Mouse (Mus musculus) stomach, embryonic 15.5 days (tissue): ENCODE measurements around the gene Usf1. TPM values are rescaled to one million over a fixed set of nuclear protein-coding genes. Genes with fewer than 3 reads are reported as not detected.

ENCODE experiments used
- ATAC-seq: fragments of 200-750 bp; cut with Nextera tagmentation; 2 replicates; pipeline ENCODE4 v1.8.0; 2017; ENCODE audit warnings: low read depth, moderate number of reproducible peaks, moderate TSS enrichment; ENCODE audit not compliant: insufficient read depth, low FRiP score
- H3K27ac ChIP-seq: fragments of 300-500 bp; sonication (generic); 2 replicates; pipeline ENCODE4 v1.5.1; 2015; ENCODE audit warnings: mild to moderate bottlenecking, inconsistent platforms
- H3K27me3 ChIP-seq: fragments of 300-500 bp; sonication (generic); replicated peaks from 2 replicates; pipeline ENCODE4 v1.6.1; 2015; ENCODE audit warnings: inconsistent platforms
- H3K36me3 ChIP-seq: fragments of 300-500 bp; sonication (generic); 2 replicates; pipeline ENCODE4 v1.6.1; 2015; ENCODE audit warnings: inconsistent platforms
- H3K4me1 ChIP-seq: fragments of 300-500 bp; sonication (generic); 2 replicates; pipeline ENCODE4 v1.6.1; 2015; ENCODE audit warnings: inconsistent platforms
- H3K4me2 ChIP-seq: fragments of 300-500 bp; sonication (generic); 2 replicates; pipeline ENCODE4 v1.6.1; 2015; ENCODE audit warnings: mild to moderate bottlenecking, inconsistent platforms
- H3K4me3 ChIP-seq: fragments of 300-500 bp; sonication (generic); replicated peaks from 2 replicates; pipeline ENCODE4 v1.5.1; 2015; ENCODE audit warnings: inconsistent platforms
- H3K9ac ChIP-seq: fragments of 300-500 bp; sonication (generic); 2 replicates; pipeline ENCODE4 v1.6.1; 2015; ENCODE audit warnings: inconsistent platforms
- H3K9me3 ChIP-seq: fragments of 300-500 bp; sonication (generic); 2 replicates; pipeline ENCODE4 v1.6.1; 2016; ENCODE audit warnings: inconsistent platforms
- WGBS: fragments of 180-500 bp; shearing (Covaris S2); methylation state at CpG from one replicate; pipeline ENCODE4 v1.1.7; 2015; 5-methylcytosine and 5-hydroxymethylcytosine counted together
- polyA plus RNA-seq: library from polyadenylated mRNA; unstranded; fragments of >200 nt; fragmentation: Nextera tagmentation; extraction: Ambion mirVana; gene quantifications from 2 replicates; pipeline ENCODE4 v1.2.1, GENCODE M21; 2015

Usf1 gene
- polyA plus RNA-seq, 1 experiment from 2014 or later = 63.3 TPM

DNA sequence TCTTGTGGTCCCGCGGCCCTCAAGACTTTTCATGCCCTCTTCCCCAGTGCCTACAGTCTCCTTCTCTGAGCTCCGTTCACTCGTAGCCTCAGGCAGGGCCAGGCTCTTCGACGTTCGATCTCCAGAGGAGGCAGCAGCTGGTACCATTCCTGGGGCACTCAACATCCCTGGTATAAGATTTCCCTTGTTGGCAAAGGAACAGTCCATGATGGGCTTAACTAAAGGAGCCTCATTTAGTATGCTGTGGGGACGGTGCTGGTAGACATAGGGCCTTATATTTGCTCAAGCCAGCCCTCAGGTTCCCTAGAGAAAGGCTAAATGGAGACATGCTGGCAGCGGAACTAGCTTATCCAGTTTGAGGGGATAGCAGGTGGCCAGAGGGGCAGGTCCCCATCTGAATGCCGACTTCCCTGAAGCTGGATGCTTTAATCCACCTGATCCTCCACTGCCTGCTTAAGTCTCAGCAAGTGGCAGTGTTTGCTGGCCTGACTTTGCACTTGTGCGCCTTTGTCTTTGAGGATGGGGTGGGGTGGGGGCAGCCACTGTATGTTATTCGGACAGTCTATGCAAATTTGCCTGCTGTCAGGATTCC lies 8.3 kb downstream of the Usf1 start:
- no peaks in the 10 kb centered on the region; the same call in 1 of the 2 replicates for H3K4me1 ChIP-seq
- ATAC-seq = peak; percentile 36; the same call in 1 of the 2 replicates
- H3K36me3 ChIP-seq = peaks cover 31% of the 10 kb centered on the region
- no peaks in the 10 kb centered on the region for H3K9me3 ChIP-seq
- WGBS = 63% methylated on average over 12 of the region's 12 CpGs
- no peak overlapping the region for H3K4me2 ChIP-seq
- H3K9ac ChIP-seq = no peak overlapping the region
- no peak overlapping the region for H3K4me3 ChIP-seq
- no peaks in the 10 kb centered on the region for H3K27me3 ChIP-seq
- peak overlapping the region; percentile 41; the same call in 1 of the 2 replicates for H3K27ac ChIP-seq

DNA sequence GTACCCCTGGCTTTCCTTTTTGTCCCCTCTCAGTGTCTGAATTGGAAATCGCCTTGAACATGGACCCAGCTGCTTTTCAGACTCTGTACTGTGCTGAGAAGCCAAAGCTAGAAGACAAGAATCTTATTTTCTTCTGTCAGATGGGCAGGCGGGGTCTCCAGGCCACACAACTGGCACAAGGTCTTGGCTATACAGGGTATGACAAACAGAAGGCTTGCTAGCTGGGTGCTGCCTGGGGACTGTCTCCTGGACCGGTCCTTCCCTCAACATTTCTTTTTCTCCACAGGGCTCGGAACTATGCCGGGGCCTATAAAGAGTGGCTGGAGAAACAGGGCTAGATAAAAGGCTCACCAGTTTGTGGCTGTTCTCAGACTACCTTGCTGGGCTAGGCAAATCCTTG lies 8.8 kb downstream of the Usf1 start:
- H3K4me1 ChIP-seq = peaks cover under 1% of the 10 kb centered on the region; the same call in 1 of the 2 replicates
- H3K4me2 ChIP-seq = no peak overlapping the region
- H3K4me3 ChIP-seq = no peak overlapping the region
- no peaks in the 10 kb centered on the region for H3K9me3 ChIP-seq
- no peak overlapping the region for H3K9ac ChIP-seq
- H3K27me3 ChIP-seq = no peaks in the 10 kb centered on the region
- 84% methylated on average over 5 of the region's 5 CpGs for WGBS
- 0 out of 2 replicates have a peak overlapping the region, but pooled peaks have one; percentile 37 for H3K27ac ChIP-seq
- no peak for ATAC-seq
- H3K36me3 ChIP-seq = peaks cover 31% of the 10 kb centered on the region

DNA sequence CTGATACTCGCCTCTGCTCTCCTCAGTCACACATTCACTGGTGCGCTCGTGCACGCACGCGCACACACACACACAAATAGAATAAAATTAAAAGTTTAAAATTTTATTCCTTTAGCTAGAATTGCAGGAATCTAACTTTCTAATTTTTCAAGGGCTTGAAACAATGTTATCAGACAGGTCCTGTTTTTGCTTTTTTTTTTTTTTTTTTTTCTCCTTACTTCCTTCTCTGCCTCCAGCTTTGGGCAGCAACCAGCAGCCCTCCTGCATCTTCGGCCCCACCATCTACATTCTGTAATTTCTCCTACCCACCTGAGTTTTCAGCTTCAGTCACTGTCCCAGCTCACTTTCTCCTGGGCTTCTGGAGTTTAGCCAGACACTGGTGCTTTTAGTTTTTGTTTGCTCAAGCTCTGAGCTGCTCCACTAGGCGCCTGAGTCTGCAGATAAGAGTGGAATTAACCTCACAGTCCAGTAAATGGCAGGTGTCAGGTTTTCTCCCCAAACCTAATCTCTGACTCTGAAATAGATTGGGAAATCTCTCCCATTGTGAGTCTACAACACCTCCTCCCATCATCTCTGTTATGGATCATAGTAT lies 11.5 kb downstream of the Usf1 start:
- Histone ChIP-seq H3K9me3 (no peaks in the 10 kb centered on the region), H3K27me3 (no peaks in the 10 kb centered on the region), H3K27ac (peak overlapping the region; percentile 26; the same call in 1 of the 2 replicates), H3K36me3 (peaks cover 11% of the 10 kb centered on the region; the same call in 1 of the 2 replicates), H3K4me3 (no peak overlapping the region), H3K4me2 (no peak overlapping the region), H3K4me1 (peaks cover 6% of the 10 kb centered on the region), H3K9ac (no peak overlapping the region)
- ATAC-seq = no peak
- WGBS = 76% methylated on average over 8 of the region's 8 CpGs

DNA sequence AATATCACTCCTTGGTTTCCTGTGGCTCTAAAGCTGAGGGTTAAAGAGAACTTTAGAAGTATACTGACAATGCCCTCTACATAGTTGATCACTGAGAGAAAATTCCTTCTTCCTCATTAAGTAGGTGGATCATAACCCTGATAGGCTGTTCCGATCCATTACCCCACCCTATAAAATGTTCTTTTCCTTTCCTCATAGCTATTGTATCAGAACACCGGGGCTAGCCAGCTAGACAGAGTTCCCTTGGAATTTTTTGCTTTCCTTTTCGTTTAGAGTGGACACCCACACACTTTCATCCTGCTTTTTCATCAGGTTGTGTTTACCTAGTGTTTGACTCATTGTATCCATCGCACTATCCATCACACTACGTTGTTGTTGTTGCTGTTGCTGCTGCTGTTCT lies 13.5 kb downstream of the Usf1 start:
- H3K27me3 ChIP-seq = no peaks in the 10 kb centered on the region
- 0 out of 2 replicates have a peak overlapping the region, but pooled peaks have one; percentile 44 for H3K27ac ChIP-seq
- H3K4me2 ChIP-seq = no peak overlapping the region
- peaks cover 6% of the 10 kb centered on the region for H3K4me1 ChIP-seq
- WGBS = 41% methylated on average over 5 of the region's 5 CpGs
- peak; percentile 8; the same call in 1 of the 2 replicates for ATAC-seq
- no peaks in the 10 kb centered on the region for H3K36me3 ChIP-seq
- H3K4me3 ChIP-seq = no peak overlapping the region
- no peak overlapping the region for H3K9ac ChIP-seq
- no peaks in the 10 kb centered on the region for H3K9me3 ChIP-seq

DNA sequence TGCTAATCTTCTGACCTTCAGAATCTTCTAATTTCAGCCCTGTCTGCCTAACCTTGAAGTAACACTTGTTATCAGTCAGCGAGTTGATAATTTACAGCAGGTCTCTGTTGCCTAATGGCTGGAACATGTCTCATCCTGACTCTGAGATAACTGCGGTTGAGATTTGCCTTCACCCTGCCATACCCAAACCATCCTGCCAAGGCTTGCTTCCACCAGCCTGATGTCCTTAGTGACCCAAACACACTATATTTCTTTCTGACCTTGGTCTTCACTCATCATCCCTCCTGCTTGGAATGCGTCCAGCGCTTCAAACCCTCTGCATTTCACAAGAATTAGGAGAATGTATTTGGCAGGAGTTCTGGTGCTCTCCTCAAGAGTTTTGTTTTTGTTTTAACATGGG lies 14.0 kb downstream of the Usf1 start:
- WGBS = 41% methylated on average over 4 of the region's 4 CpGs
- no peak overlapping the region for H3K9ac ChIP-seq
- no peak overlapping the region for H3K4me2 ChIP-seq
- H3K36me3 ChIP-seq = no peaks in the 10 kb centered on the region
- H3K4me1 ChIP-seq = peaks cover 6% of the 10 kb centered on the region
- no peak overlapping the region for H3K4me3 ChIP-seq
- ATAC-seq = peak; percentile 13; the same call in 1 of the 2 replicates
- no peaks in the 10 kb centered on the region for H3K27me3 ChIP-seq
- H3K27ac ChIP-seq = peak overlapping the region; percentile 44; the same call in 1 of the 2 replicates
- H3K9me3 ChIP-seq = no peaks in the 10 kb centered on the region

DNA sequence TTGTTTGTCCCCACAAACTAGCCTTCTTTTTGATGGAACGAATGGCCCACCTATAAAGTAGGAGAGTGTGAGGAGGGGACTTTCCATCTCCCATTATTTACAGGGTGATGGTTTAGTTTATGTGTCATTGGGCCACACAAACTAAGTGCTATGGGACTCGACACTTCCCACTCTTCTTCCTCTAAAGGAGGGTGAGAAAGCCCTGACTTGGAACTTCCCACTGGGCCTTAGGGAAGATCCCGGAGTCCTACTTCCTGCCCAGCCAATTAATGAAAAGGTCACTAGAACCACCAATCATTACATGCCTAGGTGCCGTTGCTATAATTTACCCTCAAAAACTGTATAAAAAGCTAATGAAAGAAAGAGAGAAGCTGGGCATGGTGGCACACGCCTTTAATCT lies 21.0 kb downstream of the Usf1 start:
- Histone ChIP-seq H3K9me3 (no peaks in the 10 kb centered on the region), H3K4me3 (no peak overlapping the region), H3K27me3 (no peaks in the 10 kb centered on the region), H3K27ac (no peak overlapping the region), H3K4me2 (no peak overlapping the region), H3K9ac (no peak overlapping the region), H3K4me1 (peaks cover 8% of the 10 kb centered on the region; the same call in 1 of the 2 replicates), H3K36me3 (no peaks in the 10 kb centered on the region)
- ATAC-seq = no peak
- 75% methylated on average over 5 of the region's 5 CpGs for WGBS

DNA sequence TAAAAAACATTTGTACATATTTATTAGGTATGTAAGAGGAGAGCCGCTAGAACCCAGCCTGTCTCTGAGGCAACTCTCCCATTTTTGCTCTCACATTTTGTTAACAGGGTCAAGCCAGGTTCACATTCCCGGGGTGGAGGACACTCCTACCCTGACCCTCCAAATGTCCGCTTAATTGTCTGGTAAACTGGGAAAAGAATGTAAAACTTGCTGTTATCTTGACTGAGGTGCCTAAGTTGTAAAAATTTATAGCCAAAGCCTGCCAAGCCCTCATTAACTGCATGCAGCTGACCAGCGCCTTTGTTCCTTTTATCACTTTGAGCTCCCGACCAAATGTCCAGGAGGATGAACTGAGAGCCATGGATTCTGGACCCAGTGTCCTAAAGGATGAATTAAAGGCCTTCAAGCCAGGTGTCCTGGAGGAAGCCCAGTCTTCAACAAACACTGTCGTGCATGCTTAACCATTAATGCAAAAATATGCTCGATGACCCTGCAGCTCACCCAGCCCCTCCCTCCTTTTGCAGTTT lies 24.2 kb downstream of the Usf1 start:
- H3K9me3 ChIP-seq = no peaks in the 10 kb centered on the region
- H3K4me1 ChIP-seq = peaks cover 19% of the 10 kb centered on the region
- no peaks in the 10 kb centered on the region for H3K36me3 ChIP-seq
- 27% methylated on average over 7 of the region's 7 CpGs for WGBS
- H3K4me2 ChIP-seq = no peak overlapping the region
- no peak overlapping the region for H3K4me3 ChIP-seq
- no peak for ATAC-seq
- no peak overlapping the region for H3K27ac ChIP-seq
- H3K9ac ChIP-seq = no peak overlapping the region
- no peaks in the 10 kb centered on the region for H3K27me3 ChIP-seq

DNA sequence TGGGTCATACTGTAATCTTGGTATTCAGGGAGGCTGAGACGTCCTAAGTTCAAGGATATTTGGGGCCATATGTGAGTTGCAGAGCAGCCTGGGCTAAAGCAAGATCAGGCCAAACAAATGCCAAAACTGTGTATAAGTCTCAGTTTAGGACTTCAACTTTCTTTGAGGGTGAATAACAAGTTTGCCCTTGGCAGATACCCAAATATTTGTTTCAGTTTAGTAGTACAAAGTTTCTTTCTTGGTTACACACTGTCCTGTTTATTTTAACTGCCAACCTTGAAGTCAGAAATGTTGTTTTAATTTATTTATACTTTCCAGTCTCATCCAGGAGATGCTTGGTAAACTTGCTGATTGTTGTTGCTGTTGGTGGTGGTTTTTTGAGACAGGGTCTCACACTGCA lies 24.9 kb downstream of the Usf1 start:
- H3K27me3 ChIP-seq = no peaks in the 10 kb centered on the region
- WGBS = 51% methylated on average over 1 of the region's 1 CpGs
- H3K36me3 ChIP-seq = no peaks in the 10 kb centered on the region
- H3K4me3 ChIP-seq = no peak overlapping the region
- H3K4me2 ChIP-seq = no peak overlapping the region
- no peak overlapping the region for H3K27ac ChIP-seq
- no peak for ATAC-seq
- H3K4me1 ChIP-seq = peaks cover 21% of the 10 kb centered on the region
- no peaks in the 10 kb centered on the region for H3K9me3 ChIP-seq
- H3K9ac ChIP-seq = no peak overlapping the region

DNA sequence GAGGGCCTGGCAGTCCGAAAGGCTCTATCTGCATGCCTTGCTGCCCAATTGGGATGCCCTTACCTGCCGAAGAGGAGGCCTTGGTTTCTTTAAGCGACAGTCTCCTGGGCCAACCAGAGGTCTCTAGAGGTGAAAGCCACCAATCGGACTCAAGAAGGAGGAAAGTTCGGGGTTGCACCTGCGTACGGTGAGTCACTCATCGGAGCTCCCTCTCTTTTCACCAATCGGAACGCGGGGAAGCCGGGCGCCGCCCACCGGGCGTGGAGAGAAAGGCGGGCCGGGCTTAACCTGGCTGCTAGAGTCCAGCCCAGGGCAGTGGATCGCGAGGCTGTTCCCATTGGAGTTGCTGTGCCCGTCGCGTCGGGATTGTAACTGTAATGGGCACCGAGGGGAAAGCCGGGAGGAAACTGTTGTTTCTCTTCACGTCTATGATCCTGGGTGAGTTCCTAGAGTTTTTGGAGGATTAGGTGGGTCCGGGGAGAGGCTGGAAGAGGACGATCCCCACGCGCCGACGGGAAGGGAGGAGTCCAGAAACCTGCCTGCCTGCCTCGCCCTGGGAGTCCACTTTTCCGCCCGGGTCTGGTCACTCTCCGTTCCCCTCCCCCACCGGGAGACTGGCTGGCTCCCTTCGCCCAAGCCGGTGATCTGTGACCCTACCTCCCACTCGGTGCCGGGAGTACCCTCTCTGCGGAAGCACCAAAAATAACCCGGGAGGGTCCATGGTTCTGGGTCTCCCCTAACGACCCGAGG lies 26.3 kb downstream of the Usf1 start, which contains the start of gene F11r:
Gene F11r (plus strand): TSS at position 272 of the 750 bp plus-strand sequence.
- H3K27me3 ChIP-seq = no peaks in the 10 kb centered on the region
- peak; percentile 90 for ATAC-seq
- no peaks in the 10 kb centered on the region for H3K36me3 ChIP-seq
- peak within 1 kb of the TSS; percentile 91 for H3K27ac ChIP-seq
- H3K9me3 ChIP-seq = no peaks in the 10 kb centered on the region
- H3K9ac ChIP-seq = peak within 1 kb of the TSS; percentile 32; the same call in 1 of the 2 replicates
- WGBS = 1% methylated on average over 46 of the region's 46 CpGs
- peak within 1 kb of the TSS; percentile 51 for H3K4me3 ChIP-seq
- peak within 1 kb of the TSS; percentile 56 for H3K4me2 ChIP-seq
- H3K4me1 ChIP-seq = peaks cover 21% of the 10 kb centered on the region

DNA sequence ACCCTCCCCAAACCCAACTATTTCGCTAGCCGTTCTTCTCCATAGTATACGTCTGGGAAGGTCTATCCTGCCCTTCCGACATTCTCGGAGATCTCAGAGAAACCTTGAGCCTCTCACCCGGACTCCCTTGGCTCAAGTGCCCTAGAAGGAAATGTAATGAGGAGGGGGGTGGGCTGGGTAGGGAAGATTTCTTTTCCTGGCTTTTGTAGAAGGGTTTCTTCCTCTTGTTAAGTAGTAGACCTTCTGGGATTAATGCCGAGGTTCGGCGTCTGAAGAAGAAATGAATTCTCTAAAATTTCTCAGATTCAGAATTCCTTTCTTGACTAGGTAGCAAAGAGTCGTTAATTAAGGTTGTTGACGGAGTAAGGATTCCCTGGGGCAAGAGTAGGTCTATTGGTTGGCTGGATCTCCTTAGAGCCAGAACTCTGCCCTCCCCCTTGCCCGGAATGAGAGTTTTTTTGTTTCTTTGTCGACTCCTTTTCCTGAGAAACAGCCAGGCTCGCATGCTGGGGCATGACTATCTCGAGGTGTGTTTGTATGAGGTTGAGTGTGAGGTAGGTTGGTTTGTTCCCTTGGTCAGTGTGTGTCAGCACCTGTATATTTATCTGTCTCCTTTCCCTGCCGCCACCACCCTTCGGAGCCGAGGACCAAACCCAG lies 27.0 kb downstream of the Usf1 start:
- WGBS = 5% methylated on average over 18 of the region's 18 CpGs
- Histone ChIP-seq H3K4me3 (peak overlapping the region; percentile 51), H3K4me1 (peaks cover 26% of the 10 kb centered on the region), H3K27me3 (no peaks in the 10 kb centered on the region), H3K9me3 (no peaks in the 10 kb centered on the region), H3K4me2 (peak overlapping the region; percentile 56), H3K36me3 (no peaks in the 10 kb centered on the region), H3K9ac (peak overlapping the region; percentile 32; the same call in 1 of the 2 replicates), H3K27ac (peak overlapping the region; percentile 91)
- ATAC-seq = no peak

DNA sequence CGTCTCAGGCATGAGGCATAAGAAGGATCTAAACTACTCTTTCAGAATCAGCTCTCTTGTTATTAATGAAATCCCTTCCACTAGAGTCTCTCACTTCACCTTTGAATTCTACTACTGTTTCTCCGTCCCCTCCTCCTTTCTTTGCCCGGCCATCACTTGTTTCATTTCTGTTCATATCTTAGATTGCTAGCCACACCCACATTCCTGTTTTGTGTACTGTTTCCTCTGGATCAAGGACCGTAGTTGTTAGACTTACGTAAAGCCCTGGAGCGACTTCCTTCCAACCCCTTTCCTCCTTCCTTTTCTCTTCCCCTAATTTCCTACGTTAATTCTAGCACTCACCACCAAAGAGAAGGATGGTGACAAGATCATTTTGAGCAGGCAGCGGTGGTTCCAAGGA lies 28.0 kb downstream of the Usf1 start:
- WGBS = 23% methylated on average over 8 of the region's 8 CpGs
- Histone ChIP-seq H3K36me3 (no peaks in the 10 kb centered on the region), H3K4me2 (peak overlapping the region; percentile 56), H3K4me1 (peaks cover 26% of the 10 kb centered on the region), H3K4me3 (peak overlapping the region; percentile 51), H3K9me3 (no peaks in the 10 kb centered on the region), H3K27ac (peak overlapping the region; percentile 91), H3K27me3 (no peaks in the 10 kb centered on the region), H3K9ac (no peak overlapping the region)
- ATAC-seq = no peak
